Mouse (Mus musculus) cerebellum, adult 11 months (tissue): ENCODE data around the gene Rasa4.
"Not testable (repeated sequence)": the region's sequence is repeated elsewhere in the genome, so short reads cannot be mapped to it uniquely, and the experiment has no call there.

Experiments used
- DNase-seq: peaks from one replicate; pipeline ENCODE4 v3.0.0; 2022

Rasa4 gene

DNA sequence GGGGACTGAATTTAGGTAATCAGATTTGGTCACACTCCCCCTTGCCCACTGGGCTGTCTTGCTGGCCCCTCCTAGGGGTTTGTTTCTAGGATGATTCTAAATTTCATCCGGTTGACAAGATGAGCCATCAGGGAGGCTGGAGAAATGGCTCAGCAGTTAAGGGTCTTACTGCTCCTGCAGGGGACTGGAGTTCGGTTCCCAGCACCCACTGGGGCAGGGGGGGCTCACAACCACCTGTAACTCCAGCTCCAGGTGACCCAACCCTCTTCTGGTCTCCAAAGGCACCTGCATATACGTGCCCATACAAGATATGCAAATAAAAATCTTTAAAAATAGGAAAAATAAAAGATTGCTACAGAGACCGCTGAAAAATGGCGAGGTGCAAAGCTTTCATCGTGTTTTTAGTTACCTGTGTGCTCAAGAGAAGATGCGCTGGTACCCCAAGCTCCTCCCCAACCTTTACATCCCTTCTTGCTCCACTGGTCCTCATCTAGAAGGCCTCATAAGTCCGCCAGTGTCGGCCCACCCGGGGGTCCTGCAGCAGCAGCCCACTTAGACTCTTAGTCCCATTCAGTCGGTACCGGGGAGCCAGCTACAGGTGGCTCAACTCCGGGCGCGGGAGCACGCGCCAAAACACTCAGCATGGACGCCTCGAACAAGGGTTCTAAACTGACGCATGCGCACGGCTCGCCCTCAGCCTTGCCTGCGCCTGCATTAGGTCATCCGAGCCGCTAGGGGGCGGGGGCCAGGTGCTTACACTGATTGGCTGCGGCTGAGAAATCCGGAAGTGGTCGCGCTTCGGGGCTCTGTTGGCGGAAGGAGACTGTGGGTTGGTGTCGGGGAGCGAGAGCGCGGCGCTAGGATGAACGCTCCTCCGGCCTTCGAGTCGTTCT lies 32.4 kb downstream of the Rasa4 start, which contains the start of gene Polr2j:
Gene Polr2j, plus strand, starts transcription at position 741 of the 893 bp plus-strand sequence.
- DNase-seq: peak; percentile 96

GRCm38 (mm10) chr5:136116784-136117112 lies 33.0 kb downstream of the Rasa4 start:
- DNase-seq: peak; percentile 40

GRCm38 (mm10) chr5:136122165-136122564 lies 38.4 kb downstream of the Rasa4 start:
- DNase-seq: no peak

- DNase-seq: peak; percentile 94
These were observed 52.0 kb downstream of the Rasa4 start, which contains the start of the genes Lrwd1 and Alkbh4 for GRCm38 (mm10) chr5:136135571-136136291. TSS of gene Lrwd1 (minus strand) at chr5:136136074. TSS of gene Alkbh4 (plus strand) at chr5:136136146.

DNA sequence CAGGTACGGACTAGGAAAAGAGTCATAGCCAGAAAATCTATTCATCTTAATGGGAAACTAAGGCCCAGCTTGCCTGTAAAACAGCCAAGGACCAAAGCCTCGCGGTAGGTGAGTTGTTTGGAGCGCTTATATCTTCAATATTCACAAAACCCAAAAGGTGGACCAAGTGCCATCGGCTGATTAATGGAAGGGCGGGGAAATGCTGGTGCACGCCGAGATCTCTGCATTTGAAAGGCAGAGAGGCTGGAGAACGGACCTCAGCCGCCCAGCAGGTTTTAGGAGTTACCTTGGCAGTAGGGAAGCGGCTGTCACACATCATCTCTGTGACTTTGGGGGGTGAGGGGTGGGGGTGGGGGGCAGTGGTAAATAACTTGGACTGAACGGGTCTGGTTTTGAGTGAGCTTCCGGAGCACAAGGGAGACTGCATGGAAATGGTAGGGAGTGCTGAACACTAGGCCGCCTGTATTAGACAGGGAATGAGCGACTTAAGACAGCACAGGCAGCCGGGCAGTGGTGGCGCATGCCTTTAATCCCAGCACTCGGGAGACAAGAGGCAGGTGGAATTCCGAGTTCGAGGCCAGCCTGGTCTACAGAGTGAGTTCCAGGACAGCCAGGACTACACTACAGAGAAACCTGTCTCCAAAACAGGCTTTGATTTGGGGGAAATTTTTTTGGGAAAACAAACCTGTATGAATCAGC lies 52.7 kb downstream of the Rasa4 start:
- DNase-seq: no peak

DNA sequence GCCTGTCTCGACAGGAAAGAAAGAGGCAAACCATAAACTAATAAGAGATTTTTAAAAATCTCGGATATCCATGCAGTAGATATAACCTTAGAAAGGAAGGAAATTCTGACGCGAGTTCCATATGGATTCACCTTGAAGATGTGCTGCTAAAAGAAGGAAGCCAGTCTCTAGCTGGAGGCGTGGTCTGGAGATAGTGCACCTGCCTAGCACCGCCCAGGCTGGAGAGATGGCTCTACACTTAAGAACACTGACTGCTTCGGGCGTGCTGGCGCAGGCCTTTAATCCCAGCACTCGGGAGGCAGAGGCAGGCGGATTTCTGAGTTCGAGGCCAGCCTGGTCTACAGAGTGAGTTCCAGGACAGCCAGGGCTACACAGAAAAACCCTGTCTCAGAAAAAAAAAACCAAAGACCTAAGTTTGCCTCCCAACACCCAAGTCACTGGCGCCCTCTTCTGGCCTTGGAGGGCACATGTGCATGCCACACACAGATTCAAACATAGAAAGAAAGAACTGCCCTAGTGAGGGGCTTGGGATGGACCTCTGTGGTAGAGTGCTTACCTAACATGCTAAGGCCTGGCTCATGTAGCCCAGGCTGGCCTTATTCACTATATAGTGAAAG lies 54.0 kb downstream of the Rasa4 start:
- peak; percentile 41 for DNase-seq

GRCm38 (mm10) chr5:136139393-136139792 lies 55.7 kb downstream of the Rasa4 start:
- DNase-seq: no peak

DNA sequence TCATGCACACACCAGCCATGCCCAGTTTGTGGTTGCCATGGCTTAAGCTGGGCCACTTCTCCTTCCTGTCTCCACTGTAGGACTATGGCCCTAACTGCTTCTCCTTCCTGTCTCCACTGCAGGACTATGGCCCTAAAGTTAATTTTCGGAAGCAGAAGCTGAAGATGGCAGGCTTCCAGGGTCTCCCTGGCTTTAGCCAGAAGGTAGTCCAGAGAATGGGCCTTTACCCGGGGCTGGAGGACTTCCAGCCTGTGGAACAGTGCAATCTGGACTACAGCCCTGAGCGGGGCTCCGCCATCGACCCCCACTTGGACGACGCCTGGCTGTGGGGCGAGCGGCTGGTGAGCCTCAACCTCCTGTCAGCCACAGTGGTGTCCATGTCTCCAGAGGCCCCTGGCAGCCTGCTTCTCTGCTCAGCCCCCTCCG lies 56.4 kb downstream of the Rasa4 start:
- peak; percentile 31 for DNase-seq

GRCm38 (mm10) chr5:136142746-136143145 lies 59.0 kb downstream of the Rasa4 start:
- no peak for DNase-seq

DNA sequence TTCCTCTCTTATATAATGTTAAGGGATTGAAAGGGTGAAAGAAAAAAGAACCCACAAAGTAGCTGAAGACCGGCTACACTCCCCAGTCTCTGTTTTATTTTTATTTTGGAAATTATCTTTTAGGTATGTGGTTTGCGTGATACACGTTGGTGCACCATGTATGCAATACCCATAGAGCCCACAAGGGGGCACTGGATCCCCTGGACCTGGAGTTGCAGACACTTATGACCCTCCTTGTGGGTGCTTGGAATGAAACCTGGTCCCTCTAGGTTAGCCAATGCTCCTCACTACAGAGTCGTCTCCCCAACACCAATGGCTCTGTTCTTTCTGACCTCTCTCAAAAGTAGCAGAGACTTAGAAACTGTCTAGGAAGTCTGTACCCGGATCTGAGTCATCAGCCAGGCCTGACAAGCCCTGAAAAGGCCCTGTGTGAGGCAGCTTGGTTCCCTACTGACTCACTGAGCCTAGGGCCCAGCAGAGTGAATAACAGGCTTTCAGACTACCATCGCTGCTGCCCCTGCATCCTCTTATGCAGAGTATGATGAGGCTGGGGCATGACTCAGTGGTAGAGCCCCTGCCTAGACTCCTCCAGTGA lies 59.5 kb downstream of the Rasa4 start:
- no peak for DNase-seq

GRCm38 (mm10) chr5:136144606-136145430 lies 61.1 kb downstream of the Rasa4 start:
- no peak for DNase-seq

- no peak for DNase-seq
These were observed 63.2 kb downstream of the Rasa4 start for GRCm38 (mm10) chr5:136146936-136147335.

DNA sequence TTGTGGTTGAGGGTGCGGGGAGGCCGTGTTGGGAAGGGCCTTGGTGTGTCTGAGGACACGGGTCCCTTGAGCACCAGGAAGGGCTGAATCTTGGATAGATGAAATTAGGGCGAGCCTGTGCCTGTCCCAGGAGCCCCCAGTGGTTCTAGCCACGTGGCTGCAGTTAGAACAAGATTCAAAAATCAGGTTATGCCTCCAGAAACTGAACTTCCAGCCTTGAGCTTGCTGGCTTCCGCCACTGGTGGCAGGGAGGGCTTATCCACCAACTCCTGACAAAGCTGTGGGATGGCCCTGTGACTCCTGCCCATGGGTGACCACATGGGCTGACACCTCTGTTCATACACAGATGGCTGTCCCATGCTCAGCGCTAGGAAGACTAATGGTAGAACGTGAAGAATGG lies 64.0 kb downstream of the Rasa4 start:
- DNase-seq: no peak

GRCm38 (mm10) chr5:136149134-136149576 lies 65.4 kb downstream of the Rasa4 start:
- DNase-seq: not testable (repeated sequence)

GRCm38 (mm10) chr5:136152365-136152764 lies 68.6 kb downstream of the Rasa4 start:
- DNase-seq: no peak

DNA sequence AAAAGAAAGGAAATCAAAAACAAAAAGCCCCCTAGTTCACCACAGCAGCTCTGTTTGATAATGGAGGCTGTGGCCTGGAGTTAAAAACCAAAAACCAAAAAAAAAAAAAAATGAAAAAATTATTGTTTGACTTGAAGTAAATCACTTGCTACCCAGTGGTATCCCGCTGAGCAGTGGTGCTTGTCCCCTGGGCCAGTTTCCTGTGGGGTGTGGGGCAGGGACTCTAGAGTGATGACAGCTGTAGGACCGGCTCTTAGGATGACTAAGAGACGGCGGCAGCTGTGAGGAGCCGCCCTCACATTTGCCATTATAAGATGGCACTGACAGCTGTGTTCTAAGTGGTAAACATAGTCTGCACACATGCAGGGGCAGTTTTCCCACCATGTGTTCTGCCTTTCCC lies 71.7 kb downstream of the Rasa4 start:
- no peak for DNase-seq

GRCm38 (mm10) chr5:136160084-136160483 lies 76.4 kb downstream of the Rasa4 start:
- not testable (repeated sequence) for DNase-seq
